Comparison of ENCODE assay signal across 7 mouse cellular contexts in genomic region chr17:80728062-80728858, GRCm38 (mm10). TPM values are rescaled to one million over a fixed set of nuclear protein-coding genes. Genes with fewer than 3 reads are reported as not detected.
A peak's percentile ranks its signal among the peaks of the same experiment; 100 is the strongest.
DNase-seq lines count a peak whose midpoint lies in the region; ATAC-seq and TF ChIP-seq lines count a peak whose summit lies in the region.

Gene Map4k3, minus strand, starts transcription at chr17:80728485.

- H3K36me3 ChIP-seq in embryonic facial prominence, embryonic 12.5 days = no peaks in the 10 kb centered on the region
- no peaks in the 10 kb centered on the region for H3K36me3 ChIP-seq in limb, embryonic 15.5 days
- H3K36me3 ChIP-seq in midbrain, postnatal 0 days (ENCODE audit: insufficient read depth, low read length) = no peaks in the 10 kb centered on the region

- peak; percentile 91 for ATAC-seq in embryonic facial prominence, embryonic 12.5 days (ENCODE audit: insufficient number of reproducible peaks, insufficient read depth, low FRiP score, low TSS enrichment)
- ATAC-seq in limb, embryonic 15.5 days (ENCODE audit: insufficient number of reproducible peaks, low FRiP score, low TSS enrichment, low read depth) = peak; percentile 91
- ATAC-seq in midbrain, postnatal 0 days (ENCODE audit: low FRiP score) = peak; percentile 95

- peak within 1 kb of the TSS; percentile 97 for H3K27ac ChIP-seq in embryonic facial prominence, embryonic 12.5 days
- peak within 1 kb of the TSS; percentile 97 for H3K27ac ChIP-seq in limb, embryonic 15.5 days
- H3K27ac ChIP-seq in midbrain, postnatal 0 days (ENCODE audit: low read depth, low read length) = peak within 1 kb of the TSS; percentile 84

- peak within 1 kb of the TSS; percentile 95 for H3K9ac ChIP-seq in embryonic facial prominence, embryonic 12.5 days
- peak within 1 kb of the TSS; percentile 91 for H3K9ac ChIP-seq in limb, embryonic 15.5 days
- peak within 1 kb of the TSS; percentile 92 for H3K9ac ChIP-seq in midbrain, postnatal 0 days (replicated peaks; ENCODE audit: low read length, poor library complexity, severe bottlenecking)

- H3K9me3 ChIP-seq in embryonic facial prominence, embryonic 12.5 days = no peaks in the 10 kb centered on the region
- H3K9me3 ChIP-seq in limb, embryonic 15.5 days = no peaks in the 10 kb centered on the region
- no peaks in the 10 kb centered on the region for H3K9me3 ChIP-seq in midbrain, postnatal 0 days (ENCODE audit: low read length)

- peaks cover 21% of the 10 kb centered on the region for H3K4me1 ChIP-seq in embryonic facial prominence, embryonic 12.5 days
- H3K4me1 ChIP-seq in limb, embryonic 15.5 days = peaks cover 25% of the 10 kb centered on the region
- H3K4me1 ChIP-seq in midbrain, postnatal 0 days (ENCODE audit: insufficient read depth, low read length) = peaks cover 6% of the 10 kb centered on the region

- under 1% methylated on average over 57 of the region's 64 CpGs for WGBS in embryonic facial prominence, embryonic 12.5 days
- WGBS in limb, embryonic 15.5 days = 1% methylated on average over 61 of the region's 64 CpGs
- under 1% methylated on average over 56 of the region's 64 CpGs for WGBS in midbrain, postnatal 0 days

- TF ChIP-seq CTCF in midbrain, postnatal 0 days (IDR thresholded peaks at IDR 0.05) = no peak

- peak within 1 kb of the TSS; percentile 71 for H3K4me2 ChIP-seq in embryonic facial prominence, embryonic 12.5 days (replicated peaks)
- peak within 1 kb of the TSS; percentile 77 for H3K4me2 ChIP-seq in limb, embryonic 15.5 days
- H3K4me2 ChIP-seq in midbrain, postnatal 0 days (ENCODE audit: low read depth, low read length, poor library complexity, severe bottlenecking) = peak within 1 kb of the TSS; percentile 83

- no peaks in the 10 kb centered on the region for H3K27me3 ChIP-seq in embryonic facial prominence, embryonic 12.5 days
- no peaks in the 10 kb centered on the region for H3K27me3 ChIP-seq in limb, embryonic 15.5 days
- H3K27me3 ChIP-seq in midbrain, postnatal 0 days (ENCODE audit: insufficient read depth, low read length) = no peaks in the 10 kb centered on the region

- peak; percentile 94 for DNase-seq in adrenal gland, postnatal 14 days
- peak; percentile 81 for DNase-seq in heart, adult 8-10 months (ENCODE audit: low spot score)
- DNase-seq in kidney, adult 9 months = peak; percentile 98
- peak; percentile 87 for DNase-seq in midbrain, postnatal 0 days (ENCODE audit: low spot score)
- peak; percentile 55 for DNase-seq in spleen, postnatal 14 days (ENCODE audit: low spot score in 2 of 2)

- peak within 1 kb of the TSS; percentile 97 for H3K4me3 ChIP-seq in embryonic facial prominence, embryonic 12.5 days
- H3K4me3 ChIP-seq in limb, embryonic 15.5 days = peak within 1 kb of the TSS; percentile 94
- H3K4me3 ChIP-seq in midbrain, postnatal 0 days (ENCODE audit: low read depth, low read length) = peak within 1 kb of the TSS; percentile 83

RNA-seq across cellular contexts. Expression of gene Map4k3, which starts in this region (rescaled TPM):
- 42.5 and 44.8 TPM in 2 replicates for total RNA-seq in adrenal gland, postnatal 14 days (2021)
- polyA plus RNA-seq in embryonic facial prominence, embryonic 12.5 days (2016; fragmentation: Nextera tagmentation; extraction: Ambion mirVana) = 34.7 and 37.0 TPM in 2 replicates
- total RNA-seq in heart, adult 8-10 months (2022) = 10 to 100 TPM; 19.3 to 25.2 (median 22.0) TPM
- polyA plus RNA-seq in limb, embryonic 15.5 days (2015; fragmentation: Nextera tagmentation; extraction: Ambion mirVana) = 21.2 and 31.1 TPM in 2 replicates
- 60.9 and 64.5 TPM in 2 replicates for total RNA-seq in midbrain, postnatal 0 days (2014; rRNA removed)
- 16.9 and 17.3 TPM in 2 replicates for polyA plus RNA-seq in midbrain, postnatal 0 days (2015; fragmentation: Nextera tagmentation; extraction: Ambion mirVana)

Comparison
In these comparisons a context has a peak if more than half of its experiments do, and no peak if none do; other contexts are left out.
1. Peak in every context shown above with its lines: DNase-seq, ATAC-seq, H3K4me3 ChIP-seq and H3K27ac ChIP-seq.